Mouse (Mus musculus) forebrain, embryonic 12.5 days (tissue): ENCODE results near the gene Tsc22d3. TPM values are rescaled to one million over a fixed set of nuclear protein-coding genes. Genes with fewer than 3 reads are reported as not detected.

Experiments used
- ATAC-seq: fragments of 200-750 bp; cut with Nextera tagmentation; 2 replicates; pipeline ENCODE4 v1.8.0; 2017; ENCODE audit warnings: moderate TSS enrichment; ENCODE audit not compliant: low FRiP score
- H3K27ac ChIP-seq: fragments of 300-500 bp; sonication (generic); 2 replicates; pipeline ENCODE4 v1.5.1; 2016; ENCODE audit warnings: mild to moderate bottlenecking
- H3K27me3 ChIP-seq: fragments of 300-500 bp; sonication (generic); 2 replicates; pipeline ENCODE4 v1.6.1; 2016; ENCODE audit warnings: mild to moderate bottlenecking
- H3K36me3 ChIP-seq: fragments of 300-500 bp; sonication (generic); replicated peaks from 2 replicates; pipeline ENCODE4 v1.6.1; 2016; ENCODE audit warnings: mild to moderate bottlenecking
- H3K4me1 ChIP-seq: fragments of 300-500 bp; sonication (generic); 2 replicates; pipeline ENCODE4 v1.6.1; 2016
- H3K4me2 ChIP-seq: fragments of 300-500 bp; sonication (generic); 2 replicates; pipeline ENCODE4 v1.6.1; 2016; ENCODE audit warnings: mild to moderate bottlenecking, moderate library complexity
- H3K4me3 ChIP-seq: fragments of 300-500 bp; sonication (generic); replicated peaks from 2 replicates; pipeline ENCODE4 v1.5.1; 2016; ENCODE audit warnings: mild to moderate bottlenecking
- H3K9ac ChIP-seq: fragments of 300-500 bp; sonication (generic); 2 replicates; pipeline ENCODE4 v1.6.1; 2016; ENCODE audit warnings: mild to moderate bottlenecking
- H3K9me3 ChIP-seq: fragments of 300-500 bp; sonication (generic); 2 replicates; pipeline ENCODE4 v1.6.1; 2016
- WGBS: fragments of 180-500 bp; shearing (Covaris S2); methylation state at CpG from one replicate; pipeline ENCODE4 v1.1.7; 2016; 5-methylcytosine and 5-hydroxymethylcytosine counted together
- polyA plus RNA-seq: library from polyadenylated mRNA; unstranded; fragments of >200 nt; fragmentation: Nextera tagmentation; extraction: Ambion mirVana; gene quantifications from 2 replicates; pipeline ENCODE4 v1.2.1, GENCODE M21; 2016

Tsc22d3 gene
- polyA plus RNA-seq, 1 experiment from 2014 or later: 93.7 TPM

DNA sequence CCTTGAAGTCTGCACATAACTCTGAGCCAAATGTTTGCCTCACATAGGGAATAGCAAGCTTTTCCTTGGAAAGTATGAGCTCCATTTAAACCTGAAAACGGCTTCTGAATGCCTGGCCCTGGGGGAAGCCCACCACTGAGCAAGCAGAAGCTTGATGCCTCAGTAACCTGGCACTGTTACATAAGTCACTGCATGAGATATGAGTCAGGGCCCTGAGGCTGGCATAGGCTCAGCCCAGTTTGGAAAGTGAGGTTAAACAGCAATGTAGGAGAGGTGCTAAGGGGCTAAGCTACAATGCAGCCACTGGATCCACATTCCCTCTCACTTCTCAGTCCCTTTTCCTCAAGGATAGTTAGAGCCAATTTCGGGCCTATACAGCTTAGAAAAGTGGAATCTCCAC lies 10.3 kb downstream of the Tsc22d3 start:
- H3K27me3 ChIP-seq: peaks cover 58% of the 10 kb centered on the region
- no peak for ATAC-seq

DNA sequence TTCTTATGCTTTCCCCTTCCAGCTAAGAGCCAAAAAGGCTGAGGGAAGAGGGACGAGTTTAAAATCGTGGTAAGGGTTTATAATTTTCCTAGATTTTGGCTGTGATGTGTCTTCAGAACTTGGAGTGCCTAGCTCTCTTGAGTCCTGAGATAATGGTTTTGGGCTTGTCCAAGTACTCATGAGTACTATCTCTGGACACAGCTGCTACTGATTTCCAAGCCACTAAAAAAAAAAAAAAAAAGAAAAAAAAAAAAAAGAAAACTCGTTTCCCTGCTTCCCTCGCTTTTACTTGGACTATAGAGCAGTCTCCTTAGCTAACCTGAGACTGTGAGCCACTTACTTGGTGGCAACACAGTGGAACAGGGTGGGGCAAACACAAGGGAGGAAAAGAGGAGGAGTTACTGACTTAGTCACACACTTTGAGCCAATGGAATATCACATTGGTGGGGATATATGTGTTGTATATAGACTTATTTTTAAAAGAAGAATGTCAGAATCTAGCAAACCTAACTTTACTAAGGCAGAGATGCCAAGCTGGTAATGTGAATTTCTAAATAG lies 11.2 kb downstream of the Tsc22d3 start:
- Histone ChIP-seq H3K4me2 (no peak overlapping the region), H3K9me3 (no peaks in the 10 kb centered on the region), H3K9ac (no peak overlapping the region), H3K27ac (no peak overlapping the region), H3K27me3 (peaks cover 60% of the 10 kb centered on the region), H3K4me1 (no peaks in the 10 kb centered on the region), H3K4me3 (no peak overlapping the region), H3K36me3 (no peaks in the 10 kb centered on the region)
- no peak for ATAC-seq
- WGBS: 79% methylated on average over 4 of the region's 4 CpGs

More for the DNA sequence above, 10.3 kb downstream of the Tsc22d3 start:
- Histone ChIP-seq H3K4me1 (no peaks in the 10 kb centered on the region), H3K27ac (no peak overlapping the region), H3K4me3 (no peak overlapping the region), H3K9me3 (no peaks in the 10 kb centered on the region), H3K36me3 (no peaks in the 10 kb centered on the region), H3K9ac (no peak overlapping the region), H3K4me2 (no peak overlapping the region)
- WGBS: 76% methylated on average over 2 of the region's 2 CpGs

DNA sequence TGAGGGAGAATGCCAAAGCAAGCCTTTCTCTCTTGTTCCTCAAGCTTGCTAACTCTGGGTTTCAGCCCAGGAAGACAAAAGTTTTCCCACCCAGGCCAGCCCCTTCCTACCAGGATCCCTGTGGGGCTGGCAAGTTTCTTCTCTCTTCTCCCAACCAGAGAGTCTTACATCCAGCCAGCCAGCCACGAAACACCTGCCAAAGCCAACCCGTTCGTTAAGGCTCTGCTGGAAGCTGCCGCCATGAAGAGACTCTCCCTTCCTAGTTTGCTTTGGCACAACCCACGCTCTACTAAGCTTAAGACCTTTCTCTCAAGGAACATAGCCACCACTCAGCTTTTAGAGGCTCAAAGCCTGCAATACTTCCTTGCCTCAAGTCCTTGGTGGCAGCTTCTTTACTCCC lies 11.9 kb downstream of the Tsc22d3 start:
- 65% methylated on average over 5 of the region's 5 CpGs for WGBS
- Histone ChIP-seq H3K36me3 (no peaks in the 10 kb centered on the region), H3K27me3 (peaks cover 68% of the 10 kb centered on the region)

DNA sequence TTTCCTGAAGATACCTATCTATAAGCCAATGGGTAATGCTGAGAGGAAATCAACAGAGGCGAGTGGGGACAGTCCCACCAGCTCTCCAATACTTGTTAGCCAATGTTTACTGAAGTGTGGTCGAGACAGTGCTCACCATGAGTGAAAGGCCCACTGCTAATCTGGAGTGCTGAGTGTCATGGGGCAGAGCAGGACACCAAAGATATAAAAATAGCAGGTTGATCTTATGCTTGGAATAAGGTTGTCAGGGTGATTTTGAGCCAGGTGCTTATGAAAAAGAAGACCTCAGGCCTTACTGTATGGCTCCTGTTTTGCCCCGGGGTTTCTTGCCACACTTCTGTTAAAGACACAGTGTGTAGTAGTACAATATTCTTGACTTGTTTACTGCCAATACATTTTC lies 20.0 kb downstream of the Tsc22d3 start:
- 73% methylated on average over 3 of the region's 3 CpGs for WGBS
- Histone ChIP-seq H3K4me2 (no peak overlapping the region), H3K4me3 (no peak overlapping the region), H3K9me3 (no peaks in the 10 kb centered on the region), H3K27ac (no peak overlapping the region), H3K36me3 (no peaks in the 10 kb centered on the region), H3K27me3 (peaks cover 79% of the 10 kb centered on the region), H3K4me1 (no peaks in the 10 kb centered on the region), H3K9ac (no peak overlapping the region)
- ATAC-seq: no peak

More for the DNA sequence above, 11.9 kb downstream of the Tsc22d3 start:
- H3K9me3 ChIP-seq: no peaks in the 10 kb centered on the region
- no peak overlapping the region for H3K9ac ChIP-seq
- H3K4me2 ChIP-seq: no peak overlapping the region
- no peak overlapping the region for H3K27ac ChIP-seq
- H3K4me1 ChIP-seq: no peaks in the 10 kb centered on the region
- no peak overlapping the region for H3K4me3 ChIP-seq
- ATAC-seq: no peak

DNA sequence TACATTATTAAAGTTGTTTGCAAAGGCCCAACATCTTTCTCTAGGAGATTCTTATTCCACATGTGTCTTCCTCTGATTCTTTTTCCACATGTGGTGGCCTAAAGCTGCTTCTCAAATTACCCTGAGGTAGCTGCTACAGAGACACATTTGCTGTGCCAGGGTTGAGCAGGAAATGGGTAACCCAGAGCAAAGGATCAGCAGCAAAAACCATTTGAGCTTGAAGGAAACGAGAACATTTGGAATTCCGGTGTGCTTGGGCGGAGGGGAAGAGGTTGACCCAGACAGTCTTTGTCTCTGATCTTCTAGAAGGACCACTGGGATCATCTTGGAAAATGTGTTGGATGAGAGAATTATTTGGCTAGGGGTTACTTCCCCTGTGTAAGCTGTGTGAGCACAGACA lies 24.8 kb downstream of the Tsc22d3 start:
- ATAC-seq: no peak
- no peak overlapping the region for H3K4me3 ChIP-seq
- H3K9me3 ChIP-seq: no peaks in the 10 kb centered on the region
- peaks cover 3% of the 10 kb centered on the region; the same call in 1 of the 2 replicates for H3K4me1 ChIP-seq
- H3K27me3 ChIP-seq: peaks cover 79% of the 10 kb centered on the region
- no peaks in the 10 kb centered on the region for H3K36me3 ChIP-seq
- no peak overlapping the region for H3K27ac ChIP-seq
- no peak overlapping the region for H3K9ac ChIP-seq
- 85% methylated on average over 3 of the region's 3 CpGs for WGBS
- no peak overlapping the region for H3K4me2 ChIP-seq

DNA sequence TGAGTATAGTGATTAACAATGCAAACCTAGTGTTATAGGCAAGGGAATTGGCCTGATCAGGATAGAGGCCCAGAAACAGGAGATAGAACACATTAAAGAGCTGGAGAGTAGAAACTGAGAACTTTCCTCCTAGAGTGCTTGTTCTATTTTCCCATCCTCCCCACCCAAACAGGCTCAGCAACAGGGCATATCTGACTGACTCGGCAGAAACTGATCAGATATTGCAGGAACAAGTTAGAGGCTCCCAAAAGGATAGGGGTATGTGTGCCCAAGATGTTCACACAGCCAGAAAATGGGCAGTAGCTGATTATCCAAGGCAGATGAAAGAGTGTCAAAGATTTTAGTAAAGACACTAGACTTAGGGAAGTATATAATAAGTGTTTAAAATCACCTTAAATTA lies 25.3 kb downstream of the Tsc22d3 start:
- Histone ChIP-seq H3K27me3 (peaks cover 79% of the 10 kb centered on the region), H3K4me2 (no peak overlapping the region), H3K4me1 (peaks cover 3% of the 10 kb centered on the region; the same call in 1 of the 2 replicates), H3K9me3 (no peaks in the 10 kb centered on the region), H3K27ac (no peak overlapping the region), H3K4me3 (no peak overlapping the region), H3K9ac (no peak overlapping the region), H3K36me3 (no peaks in the 10 kb centered on the region)
- ATAC-seq: no peak
- WGBS: 86% methylated on average over 1 of the region's 1 CpGs

DNA sequence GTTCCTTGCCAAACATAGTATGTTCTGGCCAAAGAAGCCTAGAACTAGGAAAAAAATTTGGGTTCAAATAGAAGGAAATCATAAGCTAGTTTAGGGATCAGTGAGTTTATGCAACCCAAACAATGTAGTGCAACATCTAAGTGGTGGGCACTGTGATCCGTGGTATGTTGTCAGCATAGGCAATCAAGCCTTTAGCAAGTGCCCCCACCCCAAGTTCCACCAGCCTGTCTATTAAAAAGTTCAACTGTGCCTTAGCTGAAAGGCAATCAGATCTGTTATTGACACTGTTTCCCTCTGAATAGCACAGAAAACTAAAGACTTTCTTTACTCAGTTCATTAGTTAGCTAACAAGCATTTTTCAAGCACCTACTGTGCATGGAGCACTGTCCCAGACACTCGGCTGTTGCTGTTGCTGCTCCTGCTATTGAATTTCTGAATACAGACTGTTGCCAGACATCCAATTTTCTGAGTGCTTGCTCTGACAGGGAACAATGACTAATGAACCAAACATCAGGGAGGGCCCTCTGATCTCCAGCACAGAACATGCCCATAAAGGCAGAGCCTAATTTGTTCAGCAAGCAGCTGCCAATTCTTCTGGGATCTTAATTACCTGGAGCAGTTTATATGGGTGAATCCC lies 27.6 kb downstream of the Tsc22d3 start:
- H3K27me3 ChIP-seq: peaks cover 90% of the 10 kb centered on the region
- peak; percentile 77; the same call in 1 of the 2 replicates for ATAC-seq
- H3K9ac ChIP-seq: no peak overlapping the region
- no peaks in the 10 kb centered on the region for H3K9me3 ChIP-seq
- no peak overlapping the region for H3K4me3 ChIP-seq
- H3K4me2 ChIP-seq: no peak overlapping the region
- H3K36me3 ChIP-seq: no peaks in the 10 kb centered on the region
- peaks cover 3% of the 10 kb centered on the region; the same call in 1 of the 2 replicates for H3K4me1 ChIP-seq
- no peak overlapping the region for H3K27ac ChIP-seq
- WGBS: 22% methylated on average over 2 of the region's 2 CpGs

DNA sequence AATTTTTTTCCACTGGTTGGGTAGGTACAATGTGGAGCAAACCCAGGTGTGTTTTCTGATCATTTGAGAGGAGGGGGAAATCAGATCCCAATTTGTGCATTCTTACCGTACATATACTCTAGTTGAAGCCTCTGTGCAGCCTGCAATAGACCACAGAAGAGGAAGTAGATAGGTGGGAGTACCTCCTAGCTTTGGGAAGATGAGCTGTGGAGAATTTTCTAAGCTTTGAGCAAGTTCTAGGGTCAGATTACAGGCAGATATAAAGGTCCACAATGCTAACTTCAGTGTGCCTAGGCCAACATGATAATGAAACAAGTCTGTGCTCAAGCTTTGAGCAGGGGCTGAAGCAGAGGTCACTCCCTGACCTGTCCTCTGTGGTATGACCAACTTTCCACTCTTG lies 30.9 kb downstream of the Tsc22d3 start:
- no peak overlapping the region for H3K27ac ChIP-seq
- H3K36me3 ChIP-seq: no peaks in the 10 kb centered on the region
- H3K4me1 ChIP-seq: peaks cover 3% of the 10 kb centered on the region; the same call in 1 of the 2 replicates
- no peaks in the 10 kb centered on the region for H3K9me3 ChIP-seq
- no peak overlapping the region for H3K9ac ChIP-seq
- WGBS: 81% methylated on average over 1 of the region's 1 CpGs
- no peak overlapping the region for H3K4me3 ChIP-seq
- ATAC-seq: no peak
- H3K4me2 ChIP-seq: no peak overlapping the region
- H3K27me3 ChIP-seq: peaks cover 89% of the 10 kb centered on the region

DNA sequence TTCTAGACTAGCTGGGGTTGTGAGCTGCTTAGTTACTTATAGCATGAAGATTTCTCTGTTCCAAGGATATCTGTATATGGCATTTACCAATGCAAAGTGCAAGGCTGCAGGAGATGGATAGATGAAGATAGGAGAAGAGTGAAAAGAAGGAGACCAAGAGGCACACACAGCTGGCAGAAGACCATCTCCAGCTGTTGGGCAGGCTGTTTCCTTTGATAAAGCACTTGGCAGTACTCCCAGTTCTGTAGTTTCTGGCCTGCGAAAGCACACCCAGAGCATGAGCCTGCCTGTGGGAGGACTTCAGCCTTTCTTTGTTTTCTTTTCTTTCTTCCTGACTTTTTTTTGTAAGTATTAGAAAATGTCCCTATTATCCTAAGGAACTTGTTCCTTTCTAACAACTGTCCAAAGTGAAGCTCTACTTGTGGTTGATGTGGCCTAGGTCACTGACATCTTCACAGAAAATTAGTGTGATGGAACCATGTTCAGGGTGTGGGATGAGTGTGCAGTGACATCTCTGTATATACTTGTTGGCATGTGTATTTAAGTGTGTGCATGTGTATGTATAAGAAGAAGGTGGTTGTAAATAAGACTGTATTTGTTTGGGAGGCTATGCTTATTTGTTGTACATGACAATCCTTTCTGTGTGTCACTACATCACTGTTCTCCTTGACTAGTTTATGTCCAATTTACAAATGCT lies 32.6 kb downstream of the Tsc22d3 start:
- no peak for ATAC-seq
- no peaks in the 10 kb centered on the region for H3K9me3 ChIP-seq

DNA sequence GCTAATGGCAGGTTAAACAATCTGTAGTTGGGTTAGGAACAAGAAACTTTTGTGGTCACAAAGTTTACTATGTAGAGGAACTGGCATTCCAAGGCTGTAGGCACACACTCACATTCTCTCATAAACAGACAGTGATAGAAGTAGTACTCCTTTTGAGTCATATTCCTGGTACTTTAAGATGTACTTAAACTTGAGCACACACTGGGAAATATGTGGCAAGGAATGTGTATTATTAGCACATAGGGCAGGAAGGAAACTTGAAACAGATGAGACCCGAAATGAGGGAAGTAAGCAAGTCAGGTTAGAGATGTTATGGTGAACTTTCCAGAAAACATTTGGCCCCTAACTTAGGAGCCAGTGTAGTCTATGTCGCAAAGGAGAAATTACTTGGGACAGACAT lies 34.7 kb downstream of the Tsc22d3 start:
- no peak for ATAC-seq
- Histone ChIP-seq H3K36me3 (no peaks in the 10 kb centered on the region), H3K9ac (no peak overlapping the region), H3K27ac (no peak overlapping the region), H3K4me3 (no peak overlapping the region), H3K27me3 (peaks cover 84% of the 10 kb centered on the region), H3K4me1 (no peaks in the 10 kb centered on the region), H3K4me2 (no peak overlapping the region), H3K9me3 (no peaks in the 10 kb centered on the region)
- 93% methylated on average over 2 of the region's 2 CpGs for WGBS

More for the DNA sequence above, 32.6 kb downstream of the Tsc22d3 start:
- Histone ChIP-seq H3K4me2 (no peak overlapping the region), H3K4me3 (no peak overlapping the region), H3K4me1 (no peaks in the 10 kb centered on the region), H3K27ac (no peak overlapping the region), H3K9ac (no peak overlapping the region), H3K27me3 (peaks cover 85% of the 10 kb centered on the region), H3K36me3 (no peaks in the 10 kb centered on the region)
- WGBS: 79% methylated on average over 1 of the region's 1 CpGs

DNA sequence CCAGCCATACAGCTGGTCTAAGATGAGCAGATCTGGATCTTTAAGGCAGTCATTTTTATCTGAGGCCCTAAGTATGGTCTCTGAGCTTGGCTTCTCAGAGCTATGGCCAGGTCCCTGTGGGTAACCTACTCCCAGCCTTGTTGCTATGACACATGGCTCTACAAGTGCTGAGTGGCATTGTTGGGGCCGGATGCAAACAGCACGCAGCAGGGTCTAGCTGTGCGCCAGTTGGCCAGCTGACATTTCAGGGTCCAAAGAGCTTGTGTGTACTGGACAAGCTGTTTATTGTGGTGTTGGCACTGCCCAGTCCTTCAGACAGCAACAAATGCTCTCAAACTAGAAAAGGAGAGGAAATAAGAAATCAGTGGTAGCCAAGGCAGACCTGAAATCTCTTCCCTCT lies 35.2 kb downstream of the Tsc22d3 start:
- Histone ChIP-seq H3K4me3 (no peak overlapping the region), H3K27ac (no peak overlapping the region), H3K4me1 (no peaks in the 10 kb centered on the region), H3K4me2 (no peak overlapping the region), H3K36me3 (no peaks in the 10 kb centered on the region), H3K27me3 (peaks cover 85% of the 10 kb centered on the region), H3K9me3 (no peaks in the 10 kb centered on the region), H3K9ac (no peak overlapping the region)
- 91% methylated on average over 3 of the region's 3 CpGs for WGBS
- no peak for ATAC-seq

DNA sequence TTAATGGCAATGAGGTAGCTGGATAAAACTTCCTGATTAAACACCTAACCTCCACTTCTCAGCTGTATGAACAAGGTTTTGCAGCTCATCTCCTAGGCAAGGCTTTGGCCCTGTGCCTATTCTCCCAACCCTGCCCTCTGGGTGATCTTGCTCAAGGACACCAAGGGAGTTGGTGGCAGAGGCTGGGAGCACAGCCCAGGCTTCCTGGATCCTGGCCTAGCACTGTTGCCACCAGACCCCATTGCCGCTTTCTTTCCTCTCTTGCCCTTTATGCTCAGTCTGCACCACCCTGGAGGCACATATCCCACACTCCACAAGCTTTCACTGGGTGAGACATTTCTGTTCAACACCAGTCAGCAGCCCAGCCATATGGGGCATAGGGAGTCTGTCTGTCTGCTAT lies 35.7 kb downstream of the Tsc22d3 start:
- no peak overlapping the region for H3K4me3 ChIP-seq
- H3K36me3 ChIP-seq: no peaks in the 10 kb centered on the region
- H3K27ac ChIP-seq: no peak overlapping the region
- H3K4me2 ChIP-seq: no peak overlapping the region
- WGBS: 100% methylated on average over 1 of the region's 1 CpGs
- no peak overlapping the region for H3K9ac ChIP-seq
- no peaks in the 10 kb centered on the region for H3K4me1 ChIP-seq
- H3K27me3 ChIP-seq: peaks cover 85% of the 10 kb centered on the region
- no peaks in the 10 kb centered on the region for H3K9me3 ChIP-seq
- no peak for ATAC-seq
